Mouse (Mus musculus) 3134 (cell line): ENCODE measurements at regions not wholly inside any gene's neighbourhood (a gene's known extent, or its start where the extent isn't known, plus 50 kb on each side); places are given as distances from the start of the nearest gene placed in this dataset.

ENCODE experiments used
- DNase-seq: peaks from one replicate; pipeline ENCODE4 v3.0.0-alpha.2; 2011; ENCODE audit warnings: low spot score; ENCODE audit not compliant: insufficient read length; ENCODE audit errors: extremely low read depth

GRCm38 (mm10) chr14:75396511-75397026 lies 59.2 kb upstream of the Siah3 start:
- peak; percentile 24 for DNase-seq

GRCm38 (mm10) chr14:75399678-75400077 lies 56.1 kb upstream of the Siah3 start:
- no peak for DNase-seq

- no peak for DNase-seq
These were observed 53.2 kb upstream of the Siah3 start for GRCm38 (mm10) chr14:75402483-75403103.
